ENCODE assay signal across 29 mouse cellular contexts in the genomic region with DNA sequence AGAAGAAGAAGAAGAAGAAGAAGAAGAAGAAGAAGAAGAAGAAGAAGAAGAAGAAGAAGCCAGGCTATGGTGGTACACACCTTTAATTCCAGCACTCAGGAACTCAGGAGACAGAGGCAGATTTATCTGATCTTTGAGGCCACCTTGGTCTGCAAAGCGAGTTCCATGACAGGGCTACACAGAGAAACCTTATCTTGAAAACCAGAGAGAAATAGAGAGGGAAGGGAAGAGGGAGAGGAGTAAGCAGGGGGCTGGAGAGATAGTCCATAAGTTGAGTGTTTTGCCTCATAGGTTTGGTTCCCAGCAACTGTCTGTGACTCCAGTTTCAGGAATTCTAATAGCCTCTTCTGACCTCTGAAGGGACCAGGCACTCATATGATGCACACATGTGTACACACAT. TPM values are rescaled to one million over a fixed set of nuclear protein-coding genes. Genes with fewer than 3 reads are reported as not detected.
A peak's percentile ranks its signal among the peaks of the same experiment; 100 is the strongest.
DNase-seq lines count a peak whose midpoint lies in the region; ATAC-seq and TF ChIP-seq lines count a peak whose summit lies in the region.
"Had no signal": no experiment of that assay in that cellular context is flagged by ENCODE, and none has a peak within 500 bp of the region (broad histone marks: within the 10 kb centered on the region; RNA-seq: fewer than 3 reads in every experiment).

No protein-coding gene starts in this region.

- no peak for TF ChIP-seq CTCF in heart, adult 2 months (IDR thresholded peaks at IDR 0.05)
- TF ChIP-seq CTCF in liver, postnatal 0 days (IDR thresholded peaks at IDR 0.05; ENCODE audit: low read depth): no peak

- no peaks in the 10 kb centered on the region for H3K9me3 ChIP-seq in liver, embryonic 12.5 days (replicated peaks)
- H3K9me3 ChIP-seq in liver, postnatal 0 days (ENCODE audit: low read length): no peaks in the 10 kb centered on the region
- H3K9me3 ChIP-seq in liver, embryonic 16.5 days (replicated peaks; ENCODE audit: control insufficient read depth, low read length): no peaks in the 10 kb centered on the region
- H3K9me3 ChIP-seq: heart, embryonic 12.5 days; heart, embryonic 15.5 days; hindbrain, embryonic 10.5 days; hindbrain, embryonic 13.5 days had no signal

- no peak overlapping the region for H3K9ac ChIP-seq in heart, adult 2 months (ENCODE audit: low read depth, low read length)
- H3K9ac ChIP-seq in liver, embryonic 12.5 days: no peak overlapping the region
- no peak overlapping the region for H3K9ac ChIP-seq in liver, postnatal 0 days (replicated peaks)
- H3K9ac ChIP-seq in liver, embryonic 16.5 days (ENCODE audit: low read depth, low read length): no peak overlapping the region
- H3K9ac ChIP-seq: heart, embryonic 12.5 days; heart, embryonic 15.5 days; hindbrain, embryonic 13.5 days had no signal

- no peak overlapping the region for H3K4me3 ChIP-seq in heart, adult 2 months
- H3K4me3 ChIP-seq in liver, embryonic 12.5 days: no peak overlapping the region
- no peak overlapping the region for H3K4me3 ChIP-seq in liver, postnatal 0 days (ENCODE audit: low read depth, low read length)
- H3K4me3 ChIP-seq in liver, embryonic 16.5 days (ENCODE audit: low read depth, low read length): no peak overlapping the region
- H3K4me3 ChIP-seq: heart, embryonic 12.5 days; heart, embryonic 15.5 days; hindbrain, embryonic 10.5 days; hindbrain, embryonic 13.5 days had no signal

- intact Hi-C loops in heart, adult 2 months (cut with DNase I): no loop called here

- no peaks in the 10 kb centered on the region for H3K79me2 ChIP-seq in heart, adult 2 months (replicated peaks; ENCODE audit: control insufficient read depth, insufficient read depth, low read length)

- peak; percentile 86 for ATAC-seq in liver, embryonic 12.5 days
- ATAC-seq in liver, postnatal 0 days: no peak
- ATAC-seq in liver, embryonic 16.5 days (ENCODE audit: low read depth): peak; percentile 56
- no peak for ATAC-seq in erythroid progenitor cell, adult 5-6 weeks (replicated peaks; ENCODE audit: low FRiP score, poor library complexity, severe bottlenecking)
- ATAC-seq: forebrain, embryonic 14.5 days; hindbrain, embryonic 16.5 days; Patski had no signal

- H3K27me3 ChIP-seq in heart, adult 2 months (ENCODE audit: control insufficient read depth, insufficient read depth, low read length): no peaks in the 10 kb centered on the region
- H3K27me3 ChIP-seq in liver, embryonic 12.5 days (replicated peaks): 0 out of 2 replicates have a peak, but pooled peaks cover 3% of the 10 kb centered on the region
- H3K27me3 ChIP-seq in liver, postnatal 0 days (ENCODE audit: insufficient read depth, low read length): no peaks in the 10 kb centered on the region
- H3K27me3 ChIP-seq in liver, embryonic 16.5 days (ENCODE audit: control insufficient read depth, insufficient read depth, low read depth, low read length): no peaks in the 10 kb centered on the region; the same call in 1 of the 2 replicates
- H3K27me3 ChIP-seq: heart, embryonic 12.5 days; heart, embryonic 15.5 days; hindbrain, embryonic 13.5 days; Patski had no signal

- H3K27ac ChIP-seq in heart, adult 2 months: no peak overlapping the region
- no peak overlapping the region for H3K27ac ChIP-seq in liver, embryonic 12.5 days
- no peak overlapping the region for H3K27ac ChIP-seq in liver, postnatal 0 days (ENCODE audit: low read depth)
- H3K27ac ChIP-seq in liver, embryonic 16.5 days (ENCODE audit: low read length): no peak overlapping the region
- H3K27ac ChIP-seq: heart, embryonic 15.5 days; hindbrain, embryonic 10.5 days; hindbrain, embryonic 13.5 days had no signal

- TF ChIP-seq POLR2A in heart, adult 2 months (IDR thresholded peaks at IDR 0.05; ENCODE audit: insufficient read depth, low read depth, low read length): no peak

- no peaks in the 10 kb centered on the region for H3K4me1 ChIP-seq in heart, adult 2 months (ENCODE audit: control insufficient read depth, insufficient read depth, low read length)
- H3K4me1 ChIP-seq in liver, embryonic 12.5 days: peaks cover 23% of the 10 kb centered on the region
- H3K4me1 ChIP-seq in liver, postnatal 0 days (ENCODE audit: insufficient read depth): peaks cover 3% of the 10 kb centered on the region; the same call in 1 of the 2 replicates
- H3K4me1 ChIP-seq in liver, embryonic 16.5 days (ENCODE audit: control insufficient read depth, low read depth, low read length): peaks cover 2% of the 10 kb centered on the region
- H3K4me1 ChIP-seq: heart, embryonic 12.5 days; heart, embryonic 15.5 days; hindbrain, embryonic 10.5 days; hindbrain, embryonic 13.5 days had no signal

- H3K4me2 ChIP-seq in liver, embryonic 12.5 days: peak overlapping the region; percentile 29
- H3K4me2 ChIP-seq in liver, postnatal 0 days (ENCODE audit: low read depth, low read length): no peak overlapping the region
- H3K4me2 ChIP-seq in liver, embryonic 16.5 days (ENCODE audit: low read depth, low read length): no peak overlapping the region
- H3K4me2 ChIP-seq: heart, embryonic 12.5 days; heart, embryonic 15.5 days; hindbrain, embryonic 13.5 days had no signal

- no peak for TF ChIP-seq EP300 in heart, adult 2 months (IDR thresholded peaks at IDR 0.05; ENCODE audit: insufficient read depth, low read depth, low read length)
- no peak for TF ChIP-seq EP300 in liver, postnatal 0 days (IDR thresholded peaks at IDR 0.05; ENCODE audit: low read depth)

- no peaks in the 10 kb centered on the region for H3K36me3 ChIP-seq in heart, adult 2 months (ENCODE audit: control insufficient read depth, insufficient read depth, low read length)
- H3K36me3 ChIP-seq in liver, embryonic 12.5 days: no peaks in the 10 kb centered on the region
- H3K36me3 ChIP-seq in liver, postnatal 0 days (replicated peaks; ENCODE audit: insufficient read depth, low read length): no peaks in the 10 kb centered on the region
- no peaks in the 10 kb centered on the region for H3K36me3 ChIP-seq in liver, embryonic 16.5 days (ENCODE audit: control insufficient read depth, insufficient read depth)
- H3K36me3 ChIP-seq: heart, embryonic 12.5 days; heart, embryonic 15.5 days; hindbrain, embryonic 10.5 days; hindbrain, embryonic 13.5 days had no signal

- DNase-seq in heart, adult 11 months: peak; percentile 35
- DNase-seq in heart, adult 2 months: no peak
- no peak for DNase-seq in liver, postnatal 0 days
- DNase-seq: adrenal gland, postnatal 10 days; adrenal gland, postnatal 36 days; cerebellum, adult 18-20 months; cerebellum, adult 9-10 months; cerebellum, postnatal 14 days; gastrocnemius, postnatal 10 days; gastrocnemius, postnatal 36 days; heart, postnatal 10 days; heart, postnatal 36 days had no signal

- 59% methylated on average over 1 of the region's 1 CpGs for WGBS in heart, adult 2 months
- 17% methylated on average over 1 of the region's 1 CpGs for WGBS in liver, embryonic 12.5 days (ENCODE audit: insufficient replicate concordance)
- 33% methylated on average over 1 of the region's 1 CpGs for WGBS in liver, postnatal 0 days (ENCODE audit: insufficient replicate concordance)
- 19% methylated on average over 1 of the region's 1 CpGs for WGBS in liver, embryonic 16.5 days (ENCODE audit: insufficient replicate concordance)

RNA-seq across cellular contexts. Expression of a gene that starts 4.3 kb away (rescaled TPM):
- 100 to 1,000 TPM; 109 to 112 TPM for total RNA-seq in heart, adult 2 months (2021)
- polyA plus RNA-seq in heart, adult 2 months (2012; rRNA removed): 40.5 and 87.0 TPM in 2 replicates
- polyA plus RNA-seq in liver, embryonic 12.5 days (2016; fragmentation: Nextera tagmentation; extraction: Ambion mirVana): 41.3 and 44.7 TPM in 2 replicates
- 34.0 and 38.4 TPM in 2 replicates for polyA plus RNA-seq in liver, postnatal 0 days (2015; fragmentation: Nextera tagmentation; extraction: Ambion mirVana)
- 25.9 and 29.3 TPM in 2 replicates for polyA plus RNA-seq in liver, embryonic 16.5 days (2015; fragmentation: Nextera tagmentation; extraction: Ambion mirVana)
- total RNA-seq in erythroid progenitor cell, adult 5-6 weeks (2015; ENCODE audit: low replicate concordance): 74.2 and 78.9 TPM in 2 replicates
- 87.3 and 96.1 TPM in 2 replicates for total RNA-seq in erythroid progenitor cell, adult 5-6 weeks (2017; ENCODE audit: low replicate concordance)

RNA-seq across cellular contexts. Expression of a gene that starts 42.3 kb away (rescaled TPM):
- not detected for total RNA-seq in heart, adult 2 months (2021)
- polyA plus RNA-seq in heart, adult 2 months (2012; rRNA removed): not detected in 2 replicates
- polyA plus RNA-seq in liver, embryonic 12.5 days (2016; fragmentation: Nextera tagmentation; extraction: Ambion mirVana): not detected in 2 replicates
- not detected in 2 replicates for polyA plus RNA-seq in liver, postnatal 0 days (2015; fragmentation: Nextera tagmentation; extraction: Ambion mirVana)
- polyA plus RNA-seq in liver, embryonic 16.5 days (2015; fragmentation: Nextera tagmentation; extraction: Ambion mirVana): not detected in 2 replicates
- not detected in 2 replicates for total RNA-seq in erythroid progenitor cell, adult 5-6 weeks (2015; ENCODE audit: low replicate concordance)
- total RNA-seq in erythroid progenitor cell, adult 5-6 weeks (2017; ENCODE audit: low replicate concordance): not detected in 2 replicates
- total RNA-seq: adrenal gland, adult 18-20 months; adrenal gland, postnatal 10 days; adrenal gland, postnatal 36 days; ES-E14; gastrocnemius, adult 18-20 months; gastrocnemius, postnatal 10 days; gastrocnemius, postnatal 36 days; granulocyte monocyte progenitor cell, adult 5-6 weeks; heart, postnatal 10 days; heart, postnatal 36 days had no signal
- polyA plus RNA-seq: embryonic facial prominence, embryonic 11.5 days; embryonic facial prominence, embryonic 14.5 days; forebrain, embryonic 11.5 days; forebrain, embryonic 14.5 days; heart, embryonic 12.5 days; heart, embryonic 15.5 days; hindbrain, embryonic 10.5 days; hindbrain, embryonic 13.5 days; hindbrain, embryonic 16.5 days; Patski had no signal

Comparison
In these comparisons a context has a peak if more than half of its experiments do, and no peak if none do; other contexts are left out.
1. ATAC-seq: peak in liver, embryonic 12.5 days (single experiment) and liver, embryonic 16.5 days (single experiment); none in liver, postnatal 0 days (single experiment) and erythroid progenitor cell, adult 5-6 weeks (single experiment).